Mouse (Mus musculus) forebrain, embryonic 11.5 days (tissue): ENCODE data around the gene Senp6. TPM values are rescaled to one million over a fixed set of nuclear protein-coding genes. Genes with fewer than 3 reads are reported as not detected.
A peak's percentile ranks its signal among the peaks of the same experiment; 100 is the strongest.

ENCODE experiments used
- ATAC-seq: fragments of 200-750 bp; cut with Nextera tagmentation; replicated peaks from 2 replicates; pipeline ENCODE4 v1.8.0; 2017; ENCODE audit warnings: moderate TSS enrichment; ENCODE audit not compliant: low FRiP score
- DNase-seq: peaks from one replicate; pipeline ENCODE4 v3.0.0-alpha.2; 2017; ENCODE audit warnings: low spot score
- H3K27ac ChIP-seq: fragments of 300-500 bp; sonication (generic); 2 replicates; pipeline ENCODE4 v1.5.1; 2014; ENCODE audit warnings: low read depth, low read length
- H3K27me3 ChIP-seq: fragments of 300-500 bp; sonication (generic); 2 replicates; pipeline ENCODE4 v1.6.1; 2014; ENCODE audit warnings: mild to moderate bottlenecking, low read length, mixed read lengths; ENCODE audit not compliant: control insufficient read depth, insufficient read depth
- H3K36me3 ChIP-seq: fragments of 300-500 bp; sonication (generic); 2 replicates; pipeline ENCODE4 v1.6.1; 2014; ENCODE audit warnings: mild to moderate bottlenecking, low read length, moderate library complexity, mixed read lengths; ENCODE audit not compliant: control insufficient read depth, insufficient read depth
- H3K4me1 ChIP-seq: fragments of 300-500 bp; sonication (generic); replicated peaks from 2 replicates; pipeline ENCODE4 v1.6.1; 2014; ENCODE audit warnings: low read length, mixed read lengths; ENCODE audit not compliant: control insufficient read depth, insufficient read depth
- H3K4me2 ChIP-seq: fragments of 300-500 bp; sonication (generic); 2 replicates; pipeline ENCODE4 v1.6.1; 2014; ENCODE audit warnings: low read depth, mild to moderate bottlenecking, low read length, moderate library complexity, mixed read lengths; ENCODE audit not compliant: severe bottlenecking
- H3K4me3 ChIP-seq: fragments of 300-500 bp; sonication (generic); 2 replicates; pipeline ENCODE4 v1.5.1; 2014; ENCODE audit warnings: low read depth, low read length
- H3K9ac ChIP-seq: fragments of 300-500 bp; sonication (generic); 2 replicates; pipeline ENCODE4 v1.6.1; 2014; ENCODE audit warnings: low read length
- H3K9me3 ChIP-seq: fragments of 300-500 bp; sonication (generic); 2 replicates; pipeline ENCODE4 v1.6.1; 2016; ENCODE audit warnings: low read length, mixed read lengths; ENCODE audit not compliant: control insufficient read depth
- WGBS: fragments of 180-500 bp; shearing (Covaris S2); extraction: QIAGEN DNeasy Blood & Tissue Kit; methylation state at CpG from one replicate; pipeline ENCODE4 v1.1.7; 2014; 5-methylcytosine and 5-hydroxymethylcytosine counted together
- polyA plus RNA-seq: library from polyadenylated mRNA; unstranded; fragments of >200 nt; fragmentation: Nextera tagmentation; extraction: Ambion mirVana; gene quantifications from 2 replicates; pipeline ENCODE4 v1.2.1, GENCODE M21; 2014

The Senp6 gene
- polyA plus RNA-seq, 1 experiment from 2014 or later, result 65.9 TPM

- Histone ChIP-seq H3K27me3 (peaks cover 2% of the 10 kb centered on the region; the same call in 1 of the 2 replicates), H3K4me1 (peaks cover 3% of the 10 kb centered on the region; the same call in 1 of the 2 replicates), H3K36me3 (no peaks in the 10 kb centered on the region), H3K4me3 (no peak overlapping the region), H3K27ac (no peak overlapping the region), H3K4me2 (no peak overlapping the region), H3K9me3 (no peaks in the 10 kb centered on the region), H3K9ac (no peak overlapping the region)
- 92% methylated on average over 5 of the region's 5 CpGs for WGBS
- no peak for DNase-seq
- no peak for ATAC-seq
Measured at GRCm38 (mm10) chr9:80158937-80159336, 92.2 kb downstream of the Senp6 start.

GRCm38 (mm10) chr9:80161451-80161850 lies 94.7 kb downstream of the Senp6 start:
- ATAC-seq (no peak), DNase-seq (no peak)
- peaks cover 4% of the 10 kb centered on the region; the same call in 1 of the 2 replicates for H3K4me1 ChIP-seq
- 72% methylated on average over 4 of the region's 4 CpGs for WGBS
- H3K4me2 ChIP-seq, result no peak overlapping the region
- H3K27me3 ChIP-seq, result peaks cover 2% of the 10 kb centered on the region; the same call in 1 of the 2 replicates
- H3K9ac ChIP-seq, result no peak overlapping the region
- H3K4me3 ChIP-seq, result no peak overlapping the region
- no peaks in the 10 kb centered on the region for H3K9me3 ChIP-seq
- H3K36me3 ChIP-seq, result no peaks in the 10 kb centered on the region
- no peak overlapping the region for H3K27ac ChIP-seq

DNA sequence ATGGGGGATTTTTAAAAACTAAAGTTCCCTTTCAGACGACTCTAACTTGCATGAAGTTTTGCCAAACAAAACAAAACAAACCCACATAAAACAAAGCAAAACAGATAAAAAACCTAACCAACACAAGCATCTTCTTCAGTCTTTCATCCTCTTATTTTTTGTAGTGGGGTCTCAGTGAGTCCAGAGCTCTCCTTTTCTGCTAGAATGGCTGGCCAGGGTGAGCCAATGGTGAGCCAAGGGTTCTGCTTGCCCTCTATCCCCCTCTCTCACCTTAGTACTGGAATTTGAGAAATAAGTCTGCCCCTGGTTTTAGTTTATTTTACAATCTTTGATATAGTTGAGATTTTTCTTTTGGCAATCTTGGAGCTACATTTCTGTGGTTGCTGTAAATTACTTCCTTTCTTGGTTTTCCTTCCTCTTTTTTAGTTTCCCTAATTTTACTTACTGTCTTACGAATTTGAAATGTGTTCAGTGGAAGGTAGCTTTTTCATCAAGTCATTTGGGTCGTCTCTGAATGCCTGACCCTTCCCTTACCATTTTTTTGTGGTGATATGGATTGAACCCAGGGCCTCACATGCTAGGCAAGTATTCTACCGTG lies 96.5 kb downstream of the Senp6 start:
- DNase-seq (no peak), ATAC-seq (no peak)
- Histone ChIP-seq H3K9ac (no peak overlapping the region), H3K9me3 (no peaks in the 10 kb centered on the region), H3K27me3 (peaks cover 2% of the 10 kb centered on the region; the same call in 1 of the 2 replicates), H3K27ac (no peak overlapping the region), H3K4me2 (no peak overlapping the region), H3K4me1 (peaks cover 4% of the 10 kb centered on the region; the same call in 1 of the 2 replicates), H3K4me3 (no peak overlapping the region), H3K36me3 (no peaks in the 10 kb centered on the region)
- WGBS, result 83% methylated on average over 4 of the region's 4 CpGs

DNA sequence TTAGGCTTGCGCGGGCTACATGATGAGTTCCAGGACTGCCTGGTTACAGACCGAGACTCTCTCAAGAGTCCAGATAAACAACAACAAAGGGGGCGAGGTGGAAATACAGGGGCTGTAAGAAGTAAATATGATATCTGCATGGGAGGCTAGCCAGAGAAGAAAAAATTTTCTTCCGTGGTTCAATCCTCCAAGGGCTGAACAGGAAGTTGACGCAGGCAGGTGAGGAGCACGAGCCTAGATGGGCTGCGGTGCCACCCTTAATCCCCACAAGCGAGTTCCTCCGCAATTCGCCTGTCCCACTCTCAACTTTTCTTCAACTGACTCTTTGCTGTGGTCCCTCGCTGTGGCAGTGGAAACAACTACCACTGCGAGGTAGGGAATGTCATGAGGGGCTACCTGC lies 97.5 kb downstream of the Senp6 start:
- Histone ChIP-seq H3K4me1 (peaks cover 4% of the 10 kb centered on the region; the same call in 1 of the 2 replicates), H3K9ac (no peak overlapping the region; the same call in 1 of the 2 replicates), H3K36me3 (no peaks in the 10 kb centered on the region), H3K27ac (no peak overlapping the region), H3K9me3 (no peaks in the 10 kb centered on the region), H3K27me3 (peaks cover 2% of the 10 kb centered on the region; the same call in 1 of the 2 replicates), H3K4me3 (peak overlapping the region; percentile 66), H3K4me2 (peak overlapping the region; percentile 82)
- whole genome bisulfite sequencing, result 2% methylated on average over 13 of the region's 13 CpGs
- ATAC-seq (no peak), DNase-seq (no peak)

DNA sequence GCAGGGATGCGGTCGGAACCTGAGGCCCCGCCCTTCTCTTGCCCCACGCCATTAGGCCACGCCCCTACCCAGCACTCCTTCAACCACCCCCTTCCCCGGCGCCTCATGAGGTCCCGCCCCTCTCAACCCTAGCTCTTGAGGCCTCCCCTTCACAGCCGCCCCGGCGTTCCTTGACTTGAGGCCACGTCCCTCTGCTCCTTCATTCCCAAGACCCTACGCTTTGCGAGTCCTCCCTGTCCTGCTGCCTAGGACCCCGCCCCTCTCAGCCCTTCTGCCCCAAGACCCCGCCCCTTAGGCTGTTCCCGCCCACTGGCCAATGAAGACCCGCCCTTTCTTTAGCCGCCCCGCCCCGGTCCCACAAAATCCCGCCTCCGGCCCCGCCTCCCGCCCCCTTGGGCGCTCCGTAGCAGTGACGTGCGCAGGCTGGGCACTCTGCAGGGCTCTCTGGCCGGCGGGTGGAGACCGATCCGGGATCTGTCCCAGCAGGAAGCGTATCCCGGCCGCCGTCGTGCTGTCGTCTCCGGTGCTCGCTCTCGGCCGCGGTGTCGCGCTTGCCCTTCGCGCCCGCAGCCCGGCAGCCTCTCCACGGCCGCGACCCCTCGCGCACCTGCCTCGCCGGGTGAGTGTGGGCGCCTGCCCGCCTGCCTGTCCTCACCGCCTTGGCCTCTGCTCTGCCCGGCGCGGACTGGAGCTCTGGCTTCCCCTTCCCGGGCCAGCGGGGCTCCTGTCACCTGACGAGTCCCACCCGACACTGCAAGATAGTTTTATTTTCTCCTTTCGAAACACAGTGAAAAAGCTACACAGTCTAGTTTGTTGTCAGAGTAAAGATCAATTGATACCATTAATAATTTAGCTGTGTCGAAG lies 98.1 kb downstream of the Senp6 start, which contains the start of gene Myo6:
Gene Myo6, plus strand, starts transcription at position 421 of the 864 bp plus-strand sequence.
- H3K27ac ChIP-seq, result no peak within 1 kb of the TSS
- H3K4me1 ChIP-seq, result peaks cover 4% of the 10 kb centered on the region; the same call in 1 of the 2 replicates
- peak within 1 kb of the TSS; percentile 72 for H3K9ac ChIP-seq
- DNase-seq (peak; percentile 98), ATAC-seq (peak; percentile 97)
- WGBS, result under 1% methylated on average over 69 of the region's 69 CpGs
- H3K4me3 ChIP-seq, result peak within 1 kb of the TSS; percentile 66
- peak within 1 kb of the TSS; percentile 82 for H3K4me2 ChIP-seq
- no peaks in the 10 kb centered on the region for H3K36me3 ChIP-seq
- no peaks in the 10 kb centered on the region for H3K9me3 ChIP-seq
- peaks cover 2% of the 10 kb centered on the region; the same call in 1 of the 2 replicates for H3K27me3 ChIP-seq

DNA sequence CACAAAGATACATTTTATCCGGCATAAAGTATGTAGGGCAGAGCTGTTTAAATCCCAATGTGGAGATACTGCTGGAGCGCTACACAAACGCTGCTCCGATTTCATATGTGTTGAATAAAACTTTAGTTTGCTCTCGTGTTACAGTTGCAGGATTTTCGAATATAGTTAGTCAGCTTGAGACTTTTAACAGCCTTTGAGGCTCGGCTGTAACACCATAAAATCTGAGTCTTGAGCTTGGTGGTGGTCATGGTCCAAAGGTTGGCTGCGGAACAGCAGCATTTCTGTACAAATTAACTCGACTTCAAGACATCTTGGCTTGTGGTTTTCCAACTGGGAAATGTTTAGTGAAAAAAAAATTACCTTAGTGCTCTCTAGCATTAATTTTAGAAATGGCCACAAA lies 99.0 kb downstream of the Senp6 start:
- Histone ChIP-seq H3K9me3 (no peaks in the 10 kb centered on the region), H3K27ac (no peak overlapping the region), H3K4me3 (0 out of 2 replicates have a peak overlapping the region, but pooled peaks have one; percentile 66), H3K4me2 (peak overlapping the region; percentile 82), H3K27me3 (peaks cover 2% of the 10 kb centered on the region; the same call in 1 of the 2 replicates), H3K36me3 (no peaks in the 10 kb centered on the region), H3K9ac (no peak overlapping the region), H3K4me1 (peaks cover 4% of the 10 kb centered on the region; the same call in 1 of the 2 replicates)
- ATAC-seq (no peak), DNase-seq (no peak)
- 55% methylated on average over 9 of the region's 9 CpGs for WGBS

- H3K4me1 ChIP-seq, result peaks cover 4% of the 10 kb centered on the region; the same call in 1 of the 2 replicates
- DNase-seq, result no peak
- H3K9me3 ChIP-seq, result no peaks in the 10 kb centered on the region
- H3K27me3 ChIP-seq, result peaks cover 2% of the 10 kb centered on the region; the same call in 1 of the 2 replicates
- H3K4me2 ChIP-seq, result no peak overlapping the region
- ATAC-seq, result no peak
- no peaks in the 10 kb centered on the region for H3K36me3 ChIP-seq
- WGBS, result 88% methylated on average over 6 of the region's 6 CpGs
- no peak overlapping the region for H3K4me3 ChIP-seq
- no peak overlapping the region for H3K27ac ChIP-seq
- no peak overlapping the region for H3K9ac ChIP-seq
Measured at GRCm38 (mm10) chr9:80166425-80166824, 99.7 kb downstream of the Senp6 start.

DNA sequence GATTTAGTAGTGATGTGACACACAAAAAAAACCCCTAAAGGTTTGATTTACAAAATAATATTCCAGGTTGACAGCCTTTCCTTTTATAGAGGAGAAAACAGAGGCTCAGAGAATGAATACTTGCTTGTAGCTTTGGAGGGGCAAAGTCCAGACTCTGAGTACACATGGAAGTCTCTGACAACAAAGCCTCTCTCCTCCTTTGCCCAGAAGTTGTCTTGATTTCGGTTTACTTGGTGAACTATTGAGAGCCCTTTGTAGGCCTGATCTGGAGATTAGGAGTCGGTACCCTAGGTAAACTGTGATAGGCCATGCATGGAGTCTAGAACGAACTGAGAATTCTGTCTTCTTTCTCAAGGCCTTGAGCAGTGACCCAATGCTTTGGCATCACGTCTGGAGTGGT lies 100.4 kb downstream of the Senp6 start:
- no peak for ATAC-seq
- H3K4me2 ChIP-seq, result no peak overlapping the region
- no peak overlapping the region for H3K4me3 ChIP-seq
- H3K9ac ChIP-seq, result no peak overlapping the region
- peaks cover 2% of the 10 kb centered on the region; the same call in 1 of the 2 replicates for H3K27me3 ChIP-seq
- no peaks in the 10 kb centered on the region for H3K9me3 ChIP-seq
- H3K4me1 ChIP-seq, result peaks cover 4% of the 10 kb centered on the region; the same call in 1 of the 2 replicates
- DNase-seq, result no peak
- no peaks in the 10 kb centered on the region for H3K36me3 ChIP-seq
- H3K27ac ChIP-seq, result no peak overlapping the region
- WGBS, result 79% methylated on average over 4 of the region's 4 CpGs
